Mouse (Mus musculus) CH12F3 (cell line): Measurements from ENCODE around the gene Gm49661.

Experiments used
- in situ Hi-C: fragments of 300-500 bp; cut with MboI; formaldehyde crosslinking; loops from 2 replicates; pipeline ENCODE4 v1.14.3; 2020; ENCODE audit warnings: low sequenced_read_pairs

The Gm49661 gene

DNA sequence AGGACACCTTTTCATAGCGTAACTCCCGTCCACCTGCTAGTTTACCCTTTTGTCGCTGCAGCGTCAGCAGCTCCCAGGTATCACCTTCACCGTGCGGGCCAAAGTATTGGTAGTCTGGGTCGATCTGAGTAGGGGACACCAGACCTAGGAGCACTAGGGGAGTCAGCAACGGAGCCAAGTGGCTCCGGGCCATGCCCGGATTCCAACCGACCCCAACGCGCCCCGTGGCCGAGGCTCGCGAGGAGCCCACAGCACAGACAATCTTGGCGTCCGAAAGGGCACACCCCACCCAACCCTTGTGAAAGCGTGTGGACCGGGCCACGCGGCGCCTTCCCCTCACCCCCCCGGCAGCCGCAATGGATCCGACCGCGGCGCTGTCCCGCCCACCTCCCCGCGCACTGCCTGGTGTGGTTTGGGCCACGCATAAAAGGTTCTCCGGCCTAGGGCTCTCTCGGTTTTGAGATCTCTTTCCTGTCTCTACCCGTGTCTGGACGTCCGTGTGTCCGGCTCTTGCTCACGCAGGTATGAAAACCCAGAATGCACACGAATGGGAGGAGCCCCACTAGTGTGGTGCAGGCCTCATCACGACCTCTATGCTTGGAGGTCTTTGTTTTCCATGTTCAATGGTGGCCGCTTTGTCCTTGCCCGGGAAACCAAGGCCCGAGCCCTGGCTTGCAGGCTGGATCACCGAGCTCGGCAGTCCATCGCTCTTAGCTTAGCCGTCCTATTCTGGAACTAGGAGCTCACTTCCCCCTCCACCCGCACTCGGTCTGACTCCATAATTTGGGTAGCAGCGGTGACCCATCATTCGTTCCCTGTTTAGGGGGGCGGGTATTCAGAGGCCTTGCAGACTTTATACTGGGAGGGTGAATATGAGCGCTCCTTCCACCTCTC is at the start of gene Gm49661, which contains the start of the genes Prdx2 and Rnaseh2a:
Gene Gm49661, minus strand, starts transcription at position 193 of the 894 bp plus-strand sequence.
Gene Prdx2, plus strand, starts transcription at position 347 of the 894 bp plus-strand sequence.
Gene Rnaseh2a, minus strand, starts transcription at position 527 of the 894 bp plus-strand sequence.
- in situ Hi-C loops, result no loop called here

DNA sequence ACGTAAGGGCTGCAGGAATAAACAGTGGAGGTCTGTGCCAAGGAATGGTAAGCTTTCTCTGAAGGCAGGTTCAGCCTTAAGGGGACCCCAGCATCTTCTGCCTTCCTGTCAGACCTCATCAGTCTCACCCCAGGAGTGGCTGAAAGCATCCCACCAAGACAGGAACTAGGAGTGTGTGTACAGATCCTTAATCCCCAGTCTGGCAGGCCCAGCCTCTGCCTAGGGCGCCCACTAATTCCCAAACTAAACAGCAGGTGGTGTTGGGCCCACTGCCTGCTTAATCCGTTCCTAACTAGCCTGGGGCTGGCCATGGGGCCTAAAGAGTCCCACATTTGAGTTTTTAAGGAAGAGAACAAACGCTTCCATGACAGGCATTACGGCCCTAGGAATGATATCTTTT is 48.0 kb upstream of the Gm49661 start:
- in situ Hi-C loops, result no loop called here

DNA sequence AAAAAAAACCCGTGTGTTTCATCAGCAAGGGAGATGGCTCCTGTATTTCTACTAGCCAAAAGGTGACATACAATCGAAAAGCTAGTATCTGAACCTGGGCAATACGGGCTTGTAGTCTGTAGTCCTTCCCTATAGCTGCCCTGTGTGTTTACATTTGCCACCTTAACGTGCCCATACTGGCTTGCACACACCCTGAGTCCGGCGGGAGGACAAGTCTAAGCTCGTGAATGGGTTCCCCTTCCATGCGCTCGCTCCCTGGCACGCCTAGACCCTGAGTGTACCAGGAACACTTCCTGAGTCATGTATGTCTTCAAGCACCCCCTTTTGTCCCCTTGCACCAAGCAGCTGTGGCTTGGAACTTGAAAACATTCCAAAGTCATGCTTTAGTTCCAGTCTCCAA is 47.5 kb upstream of the Gm49661 start:
- in situ Hi-C loops, result no loop called here

DNA sequence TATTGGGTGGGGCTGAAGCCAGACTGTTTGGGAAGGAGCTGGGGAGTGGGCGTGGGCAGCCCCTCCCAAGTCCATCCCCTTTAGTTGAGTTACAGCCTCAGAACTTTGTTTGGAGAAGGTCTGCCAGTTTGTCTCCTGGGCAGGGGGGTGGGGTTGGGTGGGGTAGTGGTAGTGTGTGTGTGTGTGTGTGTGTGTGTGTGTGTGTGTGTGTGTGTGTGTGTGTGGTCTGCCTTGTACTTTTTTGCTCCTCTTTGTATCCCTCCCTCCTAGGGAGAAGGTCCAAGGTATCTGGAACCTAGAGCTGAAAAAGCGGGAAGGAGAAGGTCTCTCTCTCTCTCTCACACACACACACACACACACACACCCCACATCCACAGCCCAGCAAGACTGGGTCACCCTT is 45.2 kb upstream of the Gm49661 start, which contains the start of gene Best2:
Gene Best2, minus strand, starts transcription at position 101 of the 400 bp plus-strand sequence.
- in situ Hi-C loops, result no loop called here

DNA sequence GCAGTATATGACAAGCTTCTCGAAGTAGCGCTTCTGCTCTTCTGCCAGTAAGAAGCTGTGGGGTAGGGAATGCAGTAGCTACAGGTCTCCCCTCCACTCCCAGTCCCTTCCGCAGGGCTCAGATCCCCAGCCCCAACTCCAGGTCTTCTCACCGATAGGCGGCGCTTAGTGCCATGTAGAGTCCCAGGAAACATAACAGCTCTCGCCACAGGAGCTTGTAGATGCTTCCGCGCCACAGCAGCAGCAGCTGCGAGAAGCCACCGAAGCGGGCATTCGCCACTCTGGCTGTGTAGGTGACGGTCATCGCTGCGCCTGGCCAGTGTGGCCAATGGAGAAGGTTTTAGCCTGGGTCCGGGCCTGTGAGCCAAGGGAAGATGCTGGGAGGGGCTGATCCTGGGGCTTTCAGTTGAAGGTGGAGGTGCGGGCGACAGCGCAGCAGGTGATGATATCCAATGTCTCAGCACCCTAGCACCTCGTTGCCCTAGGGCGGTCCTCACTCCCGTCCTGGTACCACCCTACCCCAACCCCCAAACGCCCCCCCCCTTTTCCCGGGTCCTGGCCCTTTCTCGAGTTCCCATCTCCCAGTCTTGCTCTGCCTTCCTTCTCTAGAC is 44.1 kb upstream of the Gm49661 start:
- in situ Hi-C loops, result no loop called here

DNA sequence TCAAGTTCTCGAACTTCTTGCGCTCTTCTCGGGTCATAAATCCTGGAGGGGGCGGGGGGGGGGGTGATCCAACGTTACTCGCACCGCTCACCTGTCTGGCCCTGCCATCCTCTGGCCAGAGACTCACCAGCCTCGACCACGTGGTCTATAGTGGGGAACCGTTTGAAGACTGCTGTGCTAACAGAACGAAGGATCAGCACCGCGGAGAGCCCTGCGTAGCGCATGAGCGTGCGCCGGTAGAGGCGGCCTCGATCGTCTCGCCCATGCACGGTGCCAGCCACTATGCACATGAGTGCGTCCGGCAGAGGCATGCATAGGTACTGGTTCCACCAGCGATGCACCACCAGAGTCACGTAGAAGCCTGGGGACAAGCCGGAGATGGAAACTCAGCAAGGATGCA is 42.0 kb upstream of the Gm49661 start:
- in situ Hi-C loops, result no loop called here

DNA sequence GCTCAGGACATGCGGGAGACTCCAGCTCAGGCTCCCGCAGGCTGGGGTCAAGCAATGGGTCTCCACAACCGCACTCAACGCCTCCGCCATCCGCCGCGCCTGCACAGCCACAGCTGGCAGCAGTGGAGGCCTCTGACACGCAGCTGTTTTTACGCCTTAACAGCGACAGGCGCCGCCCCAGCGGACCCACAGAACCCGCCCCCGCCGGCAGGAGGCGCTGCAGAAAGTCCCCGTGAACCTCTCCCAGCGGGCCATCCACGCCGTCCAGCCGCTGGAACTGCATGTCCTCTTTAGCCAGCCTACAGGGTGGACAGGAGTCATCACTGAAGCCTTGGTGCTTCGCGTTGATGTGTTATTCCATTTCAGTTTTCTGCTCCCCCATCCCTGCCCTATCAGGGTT is 38.5 kb upstream of the Gm49661 start:
- in situ Hi-C loops, result no loop called here

DNA sequence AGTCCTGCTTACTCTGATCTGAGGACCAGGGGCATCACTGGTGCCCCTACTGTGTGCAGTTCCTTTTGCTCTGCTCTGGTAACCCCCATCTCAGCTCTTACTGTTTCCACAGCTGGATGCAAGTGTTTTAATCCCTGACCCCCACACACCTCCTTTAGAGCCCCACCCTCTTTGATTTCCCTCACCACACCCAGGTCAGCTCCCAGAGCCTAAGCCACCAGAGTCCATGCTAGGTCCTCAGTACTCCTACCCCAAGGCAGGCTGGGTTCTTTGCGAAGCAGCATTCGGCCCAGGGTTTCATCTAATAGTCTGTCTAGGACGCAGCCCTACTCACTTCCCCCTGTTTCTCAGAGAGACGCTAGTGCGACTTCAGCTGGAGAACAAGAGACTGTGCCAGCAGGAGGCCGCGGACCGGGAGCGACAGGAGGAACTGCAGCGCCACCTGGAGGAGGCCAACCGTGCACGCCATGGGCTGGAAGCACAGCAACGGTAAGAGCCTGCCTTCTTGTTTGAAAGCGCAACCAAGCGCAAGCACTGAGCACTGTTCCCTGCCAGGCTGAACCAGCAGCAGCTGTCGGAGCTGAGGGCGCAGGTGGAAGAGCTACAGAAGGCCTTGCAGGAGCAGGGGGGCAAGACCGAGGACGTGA is 28.5 kb upstream of the Gm49661 start:
- in situ Hi-C loops, result no loop called here

DNA sequence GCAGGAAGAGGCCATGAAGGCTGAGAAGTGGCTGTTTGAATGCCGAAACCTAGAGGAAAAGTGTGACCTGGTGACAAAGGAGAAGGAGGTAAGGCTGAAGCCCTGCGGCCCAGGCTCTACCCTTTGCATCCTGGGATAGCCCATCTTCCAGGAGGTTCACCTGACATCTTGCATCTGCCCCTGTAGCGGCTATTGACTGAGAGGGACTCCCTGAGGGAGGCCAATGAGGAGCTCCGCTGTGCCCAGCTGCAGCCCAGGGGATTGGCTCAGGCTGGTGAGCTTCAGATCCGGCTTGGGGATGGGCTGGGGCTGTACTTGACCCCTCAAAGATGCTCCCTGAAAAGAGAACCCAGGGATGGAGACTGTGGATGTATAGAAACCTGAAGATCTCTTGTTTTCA is 27.7 kb upstream of the Gm49661 start:
- in situ Hi-C loops, result no loop called here

DNA sequence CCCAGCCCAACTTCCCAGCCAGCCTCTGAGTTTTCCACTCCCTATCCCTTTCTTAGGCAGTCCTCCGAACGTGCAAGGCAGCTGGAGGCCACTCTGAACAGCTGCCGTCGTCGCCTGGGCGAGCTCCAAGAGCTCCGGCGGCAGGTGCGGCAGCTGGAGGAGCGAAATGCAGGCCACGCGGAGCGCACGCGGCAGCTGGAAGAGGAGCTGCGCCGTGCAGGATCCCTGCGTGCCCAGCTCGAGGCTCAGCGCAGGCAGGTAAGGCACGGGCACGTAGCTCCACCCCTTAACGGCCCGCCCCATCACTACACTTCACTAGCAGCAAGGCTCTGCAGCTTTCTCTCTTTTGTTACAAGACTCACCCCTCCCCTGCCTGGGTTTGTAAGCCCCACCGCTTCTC is 26.4 kb upstream of the Gm49661 start:
- in situ Hi-C loops, result no loop called here

DNA sequence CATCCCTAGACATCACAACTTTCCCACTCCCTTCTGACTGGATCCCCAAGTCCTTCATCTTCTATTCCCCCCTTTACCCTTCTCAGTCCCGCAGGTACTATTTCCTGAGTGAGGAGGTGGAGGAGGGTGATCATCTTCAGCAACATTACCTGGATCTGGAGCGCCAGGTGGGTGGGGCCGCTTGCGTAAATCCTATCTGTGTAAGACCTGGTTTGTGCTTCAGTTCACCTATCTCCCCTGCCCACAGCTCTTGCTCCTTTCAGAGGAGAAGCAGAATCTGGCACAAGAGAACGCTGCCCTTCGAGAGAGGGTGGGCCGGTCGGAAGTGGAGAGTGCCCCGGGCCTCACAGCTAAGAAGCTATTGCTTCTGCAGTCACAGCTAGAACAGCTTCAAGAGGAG is 25.1 kb upstream of the Gm49661 start:
- in situ Hi-C loops, result no loop called here

DNA sequence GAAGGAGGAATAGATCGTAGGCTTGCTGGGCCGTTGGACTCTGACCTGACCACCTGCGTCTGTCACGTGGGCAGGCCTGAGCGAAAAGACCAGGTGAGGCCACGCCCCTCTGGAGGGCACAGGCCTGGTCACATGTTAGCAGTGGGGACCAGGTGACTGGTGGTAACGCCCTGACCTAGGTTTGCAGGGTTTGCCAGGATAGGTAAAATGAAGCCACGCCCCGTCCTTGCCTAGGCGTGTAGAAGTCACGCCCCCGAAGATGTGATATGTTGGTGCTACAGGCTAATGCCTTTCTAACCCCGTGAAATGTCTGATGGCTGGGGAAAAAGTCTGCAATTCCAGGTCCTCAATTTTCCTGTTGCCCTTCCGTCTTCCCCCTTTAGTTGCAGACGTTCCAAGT is 21.6 kb upstream of the Gm49661 start:
- in situ Hi-C loops, result no loop called here

DNA sequence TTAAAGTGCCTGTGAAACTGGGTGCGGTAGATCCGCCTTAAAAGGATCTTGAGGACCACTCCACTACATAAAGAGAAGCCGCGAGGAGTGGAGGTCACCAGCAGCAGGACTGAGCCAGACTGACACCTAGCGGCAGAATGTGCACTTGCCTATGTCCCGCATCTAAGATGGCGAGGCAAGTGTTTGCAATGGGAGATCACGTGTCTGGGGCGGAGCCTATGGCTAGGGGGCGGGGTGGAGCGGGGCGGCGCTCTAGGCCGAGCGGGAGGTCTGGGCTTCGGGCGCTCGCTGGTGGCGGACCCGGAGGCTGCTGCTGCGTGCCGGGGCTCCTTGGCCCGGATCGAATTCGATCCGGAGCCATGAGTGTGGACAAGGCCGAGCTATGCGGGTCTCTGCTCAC is 21.1 kb upstream of the Gm49661 start, which contains the start of gene Hook2:
Gene Hook2, plus strand, starts transcription at position 255 of the 400 bp plus-strand sequence.
- in situ Hi-C loops, result no loop called here

DNA sequence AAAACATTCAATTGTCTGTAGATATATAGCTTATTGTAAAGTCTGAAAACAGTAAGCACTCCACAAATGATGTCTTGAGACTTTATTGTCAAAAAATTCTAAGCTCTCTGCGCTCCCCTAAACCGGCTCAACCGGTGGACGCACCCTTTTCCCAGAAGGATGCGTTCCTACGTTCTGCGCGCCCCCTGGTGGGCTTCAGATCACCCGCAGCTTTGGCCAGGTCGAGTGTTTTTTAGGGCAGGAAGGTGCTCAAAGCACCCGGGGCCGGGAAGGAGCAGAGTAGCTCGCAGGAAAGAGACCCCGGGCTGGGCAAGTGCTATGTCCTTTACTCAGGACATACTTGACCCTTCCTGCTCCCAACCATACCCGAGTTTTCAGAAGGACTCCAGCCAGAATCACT is 20.6 kb upstream of the Gm49661 start:
- in situ Hi-C loops, result no loop called here

DNA sequence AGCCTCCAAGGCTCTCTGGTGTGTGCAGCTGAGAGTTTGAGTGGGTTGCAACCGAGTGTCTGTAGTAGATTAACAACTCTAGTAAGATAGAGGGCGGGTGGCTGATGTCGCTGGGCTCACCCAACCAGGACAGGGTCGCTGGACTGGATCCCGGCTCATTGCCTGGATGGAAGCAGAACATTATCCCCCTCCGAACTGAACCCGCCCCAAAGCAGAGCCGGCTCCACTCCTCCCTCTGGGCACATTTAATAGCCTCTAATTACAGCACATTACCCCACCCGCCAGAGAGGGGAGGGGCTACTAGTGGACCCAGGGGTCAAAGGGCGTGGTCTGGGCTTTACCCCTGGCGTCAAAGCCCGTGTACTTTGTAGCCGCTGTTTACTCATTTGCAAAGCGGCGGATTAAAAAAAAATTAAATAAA is 20.1 kb upstream of the Gm49661 start:
- in situ Hi-C loops, result no loop called here

DNA sequence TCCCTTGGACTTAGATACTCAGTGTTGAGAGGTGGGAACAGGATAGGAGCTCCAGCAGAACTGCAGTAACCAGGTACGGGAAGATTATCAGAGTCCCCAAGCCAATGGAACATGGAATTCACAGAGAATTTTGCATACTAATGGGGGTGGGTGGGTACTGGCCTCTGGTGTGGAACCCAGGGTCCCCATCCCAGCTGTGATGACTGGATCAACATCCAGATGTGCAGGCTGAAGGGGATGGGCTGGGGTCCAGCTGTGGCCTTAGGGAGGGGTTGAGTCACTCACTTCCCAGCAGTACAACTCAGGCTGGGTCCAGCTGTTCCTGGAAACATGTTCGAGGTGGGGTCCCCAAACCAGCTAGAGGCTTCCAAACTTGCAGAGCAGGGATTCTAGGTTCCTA is 18.7 kb upstream of the Gm49661 start:
- in situ Hi-C loops, result no loop called here

DNA sequence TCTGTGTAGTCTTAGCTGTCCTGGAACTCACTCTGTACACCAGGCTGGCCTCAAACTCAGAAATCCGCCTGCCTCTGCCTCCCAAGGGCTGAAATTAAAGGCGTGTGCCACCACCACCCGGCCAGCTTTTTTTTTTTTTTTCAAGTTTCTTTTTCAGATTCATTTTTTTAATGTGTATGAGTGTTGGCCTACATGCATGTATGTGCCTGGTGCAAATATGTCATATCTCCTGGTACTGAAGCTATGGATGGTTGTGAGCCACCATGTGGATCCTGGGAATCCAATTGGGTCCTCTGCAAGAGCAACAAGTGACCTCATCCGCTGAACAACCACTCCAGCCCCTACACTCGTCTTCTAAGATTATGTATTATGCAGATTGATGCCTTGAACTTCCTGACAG is 18.2 kb upstream of the Gm49661 start:
- in situ Hi-C loops, result no loop called here

DNA sequence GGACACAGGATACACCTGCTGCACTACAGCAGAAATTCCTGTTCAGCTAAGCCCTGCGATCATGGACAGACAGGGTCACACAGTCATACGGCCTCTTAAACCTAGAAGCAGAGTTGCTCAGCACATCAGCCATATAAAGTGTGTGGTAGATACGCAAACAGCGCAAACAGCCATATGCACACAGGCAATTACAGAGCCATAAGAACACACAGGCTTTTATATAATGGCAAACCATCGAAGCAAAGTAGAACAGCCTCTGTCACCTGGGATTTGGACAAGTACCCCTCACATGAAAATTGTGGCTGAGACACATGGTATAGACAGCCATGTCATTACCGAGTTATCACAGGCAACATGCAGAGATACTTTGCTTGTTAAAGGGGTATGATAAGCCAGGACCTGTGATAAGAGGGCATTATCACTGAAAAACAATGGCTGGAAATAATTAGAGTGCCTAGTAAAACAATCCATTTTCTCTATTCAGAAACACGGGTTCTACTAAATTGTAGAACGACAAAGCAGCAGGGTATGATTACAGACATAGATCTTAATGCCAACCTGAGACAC is 17.2 kb upstream of the Gm49661 start:
- in situ Hi-C loops, result no loop called here

DNA sequence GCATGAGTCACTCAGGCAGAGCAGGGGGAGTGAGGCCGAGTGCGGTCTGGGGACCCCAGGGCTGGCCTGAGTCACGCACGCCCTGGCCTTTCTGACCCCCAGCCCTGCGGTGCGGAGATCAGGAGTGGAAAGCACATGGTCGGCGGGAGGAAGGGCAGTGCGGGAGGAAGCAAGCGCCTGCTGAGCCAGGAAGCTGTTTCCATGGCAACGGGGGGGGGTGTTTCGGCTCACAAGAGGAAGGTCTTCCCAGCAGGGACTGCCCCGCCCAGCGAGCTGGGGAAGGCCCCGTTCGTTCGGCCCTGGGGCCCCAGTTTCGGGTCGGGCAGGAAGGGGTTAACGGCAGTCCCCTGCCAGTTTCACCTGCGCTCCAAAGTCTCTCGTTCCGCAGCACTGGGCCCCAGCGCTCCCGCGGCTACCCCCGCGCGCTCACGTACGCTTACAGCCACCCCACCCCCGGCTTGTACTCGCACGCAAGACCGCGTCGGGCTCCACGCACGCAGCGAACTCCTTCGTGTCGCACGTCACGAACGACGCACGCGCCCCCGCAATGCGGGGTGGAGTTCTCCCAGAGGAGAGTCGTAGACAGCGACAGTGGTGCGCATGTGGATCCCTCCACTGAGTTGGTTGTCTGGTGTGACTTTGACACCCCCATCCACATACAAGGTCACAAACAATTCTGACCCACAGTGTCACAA is 16.6 kb upstream of the Gm49661 start:
- in situ Hi-C loops, result no loop called here

DNA sequence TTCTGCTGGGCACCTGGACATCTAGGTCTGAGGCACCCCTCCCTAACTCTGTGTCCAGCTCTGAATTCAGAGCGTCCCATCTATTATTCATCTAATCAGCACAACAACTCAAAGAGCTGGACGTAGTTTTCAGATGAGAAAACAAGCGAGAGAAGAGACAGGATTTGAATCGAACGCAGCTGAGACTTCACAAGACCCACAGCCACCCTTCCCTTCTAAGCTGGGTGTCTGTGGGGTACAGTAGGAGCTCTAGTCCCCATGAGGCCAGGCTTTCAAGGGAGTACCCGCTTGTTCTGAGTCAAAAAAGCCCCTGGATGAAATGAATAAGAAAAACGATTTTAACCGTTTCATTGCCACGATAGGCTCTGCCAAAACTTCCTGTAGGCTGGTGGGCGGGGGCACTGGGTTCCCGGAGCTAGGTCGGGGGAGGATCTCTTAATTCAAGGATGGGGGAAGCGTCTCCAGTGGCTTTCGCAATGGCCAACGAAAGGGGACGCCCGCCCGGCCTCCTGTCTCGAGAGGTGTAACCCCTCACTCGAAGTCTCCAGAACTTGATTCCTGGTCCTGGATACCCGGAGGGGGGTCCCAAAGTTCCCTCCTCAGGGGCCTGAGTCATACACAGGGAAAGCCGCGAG is 15.9 kb upstream of the Gm49661 start:
- in situ Hi-C loops, result no loop called here
